Mouse (Mus musculus): Measurements from ENCODE around the gene Klk1b9. TPM values are rescaled to one million over a fixed set of nuclear protein-coding genes. Genes with fewer than 3 reads are reported as not detected.
"Not testable (repeated sequence)": the region's sequence is repeated elsewhere in the genome, so short reads cannot be mapped to it uniquely, and the experiment has no call there.

Klk1b9 gene
- polyA plus RNA-seq (2017; shearing (Covaris generic)): not detected

DNA sequence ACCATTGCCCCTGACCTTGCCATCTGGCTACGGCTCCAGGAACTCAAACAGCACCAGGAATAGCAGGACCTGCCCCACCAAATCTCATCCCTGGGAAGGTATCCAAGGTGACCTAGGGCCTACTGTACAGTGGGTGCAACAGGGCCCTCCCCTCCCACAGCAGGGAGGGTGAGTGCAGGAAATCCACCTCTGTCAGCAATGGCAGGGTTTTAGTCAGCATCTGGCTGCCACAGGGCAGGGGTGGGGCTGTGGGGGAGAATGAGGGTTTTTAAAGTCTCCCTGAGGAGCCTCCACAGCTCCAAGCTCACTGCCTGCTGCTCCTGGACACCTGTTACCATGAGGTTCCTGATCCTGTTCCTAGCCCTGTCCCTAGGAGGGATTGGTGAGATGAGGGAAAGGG lies at the start of gene Klk1b9:
Gene Klk1b9 (plus strand): TSS at position 301 of the 400 bp plus-strand sequence.
- not testable (repeated sequence) for ATAC-seq

DNA sequence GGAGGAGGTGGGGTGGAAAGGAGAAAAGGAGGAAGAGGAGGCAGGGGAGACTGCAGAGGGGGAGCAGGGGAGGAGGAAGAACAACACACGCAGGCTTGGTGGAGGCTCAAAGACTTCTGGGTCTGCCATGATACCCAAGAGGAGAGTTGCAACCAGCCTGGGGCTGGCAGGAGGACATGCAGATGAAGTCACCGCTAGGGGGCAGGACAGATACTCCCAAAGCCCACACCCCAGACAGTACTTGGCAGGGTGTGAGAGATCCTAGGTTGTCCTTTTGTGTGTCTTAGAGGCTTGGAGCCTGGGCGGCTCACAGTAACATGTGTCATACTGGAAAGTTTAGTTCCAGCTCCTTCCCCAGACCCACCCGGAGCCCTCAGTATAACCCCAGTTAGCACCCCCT lies 47.3 kb upstream of the Klk1b9 start:
- ATAC-seq: no peak

DNA sequence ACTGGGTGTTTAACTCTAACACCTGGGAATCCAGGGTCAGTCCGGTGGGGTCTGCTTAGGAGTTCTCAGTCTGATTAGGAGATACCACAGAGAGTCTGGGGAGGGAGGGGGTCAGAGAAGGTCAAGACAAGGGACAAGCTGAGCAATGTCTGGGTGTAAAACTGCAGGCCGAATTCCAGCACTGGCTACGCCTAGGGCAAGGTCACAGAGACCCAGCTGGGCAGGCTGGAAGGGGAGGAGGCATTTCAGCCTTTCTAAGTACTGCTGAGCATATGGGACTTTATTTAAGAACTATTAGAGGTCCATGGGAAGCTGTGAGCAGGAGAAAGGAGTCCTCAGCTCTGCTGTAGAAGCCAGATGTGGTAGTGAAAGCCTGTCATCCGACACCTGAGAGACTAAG lies 43.5 kb upstream of the Klk1b9 start:
- no peak for ATAC-seq

DNA sequence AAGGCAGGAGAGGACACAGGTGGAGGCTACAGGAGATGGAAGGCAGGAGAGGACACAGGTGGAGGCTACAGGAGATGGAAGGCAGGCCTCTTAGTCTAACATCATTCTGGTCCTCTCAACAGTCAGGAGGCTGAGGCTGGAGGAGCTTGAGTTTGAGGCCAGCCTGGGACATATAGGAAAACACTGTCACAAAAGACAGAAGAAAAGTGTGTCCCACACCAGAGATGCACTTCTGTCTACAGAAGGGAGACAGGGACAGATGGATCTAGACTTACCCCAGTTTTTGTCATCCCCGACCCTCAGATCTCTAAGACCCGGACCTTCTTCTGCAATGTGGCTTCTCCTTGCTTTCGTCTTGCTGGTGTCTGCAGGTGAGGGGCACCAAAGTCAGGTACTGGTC lies 42.4 kb upstream of the Klk1b9 start, which contains the start of gene Klk15:
Gene Klk15 (plus strand): TSS at position 301 of the 400 bp plus-strand sequence.
- ATAC-seq: no peak

GRCm38 (mm10) chr7:43934747-43935146 lies 41.1 kb upstream of the Klk1b9 start:
- ATAC-seq: no peak

- no peak for ATAC-seq
These were observed 39.3 kb upstream of the Klk1b9 start for GRCm38 (mm10) chr7:43936551-43936950.

- ATAC-seq: not testable (repeated sequence)
These were observed 33.6 kb upstream of the Klk1b9 start for GRCm38 (mm10) chr7:43942293-43942692.

DNA sequence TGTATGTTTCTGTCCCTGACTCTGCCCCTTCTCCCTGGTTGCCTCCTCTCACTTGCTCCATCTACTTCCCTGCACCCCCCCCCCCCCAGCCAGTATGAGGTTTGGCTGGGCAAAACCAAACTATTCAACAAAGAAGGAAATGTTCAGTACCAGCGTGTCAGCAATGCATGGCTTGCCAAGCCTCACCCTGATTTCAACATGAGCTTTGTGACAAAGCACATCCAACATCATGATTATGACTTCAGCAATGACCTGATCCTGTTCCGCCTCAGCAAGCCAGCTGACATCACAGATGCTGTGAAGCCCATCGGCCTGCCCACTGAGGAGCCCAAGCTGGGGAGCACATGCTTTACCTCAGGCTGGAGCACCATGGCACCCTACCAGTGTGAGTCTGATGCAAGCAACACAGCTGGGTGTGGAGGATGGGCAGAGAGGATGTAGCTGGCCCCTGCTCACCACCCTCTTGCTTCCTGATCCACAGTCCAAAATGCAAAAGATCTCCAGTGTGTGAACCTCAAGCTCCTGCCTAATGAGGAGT lies 31.1 kb upstream of the Klk1b9 start:
- no peak for ATAC-seq

- ATAC-seq: no peak
These were observed 25.5 kb upstream of the Klk1b9 start, which contains the start of gene Klk1b8 for GRCm38 (mm10) chr7:43950364-43950763. TSS of gene Klk1b8 (plus strand) at chr7:43950664.

DNA sequence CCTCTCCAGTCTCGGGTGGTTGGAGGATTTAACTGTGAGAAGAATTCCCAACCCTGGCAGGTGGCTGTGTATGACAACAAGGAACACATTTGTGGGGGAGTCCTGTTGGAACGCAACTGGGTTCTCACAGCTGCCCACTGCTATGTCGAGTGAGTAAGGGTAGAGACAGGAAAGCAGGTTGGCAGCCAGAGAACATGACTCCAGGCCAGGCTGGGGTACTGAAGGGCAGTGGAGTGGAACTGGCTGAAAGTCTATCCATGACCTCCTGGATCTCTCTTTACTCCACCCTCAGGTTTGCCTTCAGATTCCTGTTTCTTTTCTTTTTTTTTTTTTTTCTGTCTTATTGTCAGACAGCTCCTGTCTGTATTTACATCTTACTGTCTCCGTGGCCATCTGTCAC lies 23.2 kb upstream of the Klk1b9 start:
- no peak for ATAC-seq

- no peak for ATAC-seq
These were observed 9.4 kb upstream of the Klk1b9 start, which contains the start of gene Klk1b1 for GRCm38 (mm10) chr7:43966451-43966850. TSS of gene Klk1b1 (plus strand) at chr7:43966751.

- ATAC-seq: no peak
These were observed 8.8 kb upstream of the Klk1b9 start for GRCm38 (mm10) chr7:43967058-43967457.

DNA sequence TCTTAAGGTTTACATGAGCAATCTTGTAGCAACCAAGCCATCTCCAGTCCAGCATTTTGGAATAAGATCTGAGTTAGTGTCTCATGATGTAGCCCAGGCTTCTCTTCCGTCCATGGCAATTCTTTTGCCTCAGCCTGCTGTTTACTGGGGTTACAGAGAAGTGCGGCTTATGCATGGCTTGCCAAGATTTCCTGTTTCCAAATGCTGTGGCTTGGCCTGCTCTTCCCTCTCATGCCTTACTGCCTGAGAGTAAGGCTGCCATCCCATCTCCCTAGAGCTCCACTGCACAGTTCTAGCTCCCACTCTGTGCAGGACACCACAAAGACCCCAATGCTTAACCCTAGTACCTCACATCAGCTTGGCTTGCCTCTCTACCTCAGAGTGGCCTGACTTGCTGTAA lies 8.2 kb upstream of the Klk1b9 start:
- ATAC-seq: no peak

DNA sequence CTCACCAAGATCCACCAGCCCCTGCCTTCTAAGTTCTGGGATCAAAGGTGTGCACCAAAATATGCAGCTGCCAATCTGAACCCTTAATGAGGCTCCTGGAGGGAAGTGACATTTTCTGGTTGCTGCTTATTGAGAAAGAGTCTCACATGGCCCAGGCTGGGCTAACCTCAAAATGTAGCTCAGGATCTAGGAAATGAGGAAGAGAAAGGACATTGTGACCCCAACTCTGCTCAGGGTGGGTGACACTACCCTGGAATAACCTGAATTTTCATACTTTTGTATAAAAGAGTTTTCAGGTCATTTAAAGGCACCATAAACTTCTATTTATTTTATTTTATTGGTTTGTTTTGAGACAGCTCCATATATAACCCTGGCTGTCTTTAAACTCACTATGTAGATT lies 9.8 kb downstream of the Klk1b9 start:
- no peak for ATAC-seq

DNA sequence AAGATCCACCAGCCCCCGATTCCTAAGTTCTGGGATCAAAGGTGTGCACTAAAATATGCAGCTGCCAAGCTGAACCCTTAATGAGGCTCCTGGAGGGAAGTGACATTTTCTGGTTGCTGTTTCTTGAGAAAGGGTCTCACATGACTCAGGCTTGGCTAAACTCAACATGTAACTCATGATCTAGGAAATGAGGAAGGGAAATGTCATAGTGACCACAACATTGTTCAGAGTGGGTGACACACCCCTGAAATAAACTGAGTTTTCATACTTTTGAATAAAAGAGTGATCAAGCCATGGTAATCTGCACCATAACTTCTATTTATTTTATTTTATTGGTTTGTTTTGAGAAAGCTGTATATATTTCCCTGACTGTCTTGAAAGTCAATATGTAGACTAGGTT lies 19.0 kb downstream of the Klk1b9 start:
- not testable (repeated sequence) for ATAC-seq

DNA sequence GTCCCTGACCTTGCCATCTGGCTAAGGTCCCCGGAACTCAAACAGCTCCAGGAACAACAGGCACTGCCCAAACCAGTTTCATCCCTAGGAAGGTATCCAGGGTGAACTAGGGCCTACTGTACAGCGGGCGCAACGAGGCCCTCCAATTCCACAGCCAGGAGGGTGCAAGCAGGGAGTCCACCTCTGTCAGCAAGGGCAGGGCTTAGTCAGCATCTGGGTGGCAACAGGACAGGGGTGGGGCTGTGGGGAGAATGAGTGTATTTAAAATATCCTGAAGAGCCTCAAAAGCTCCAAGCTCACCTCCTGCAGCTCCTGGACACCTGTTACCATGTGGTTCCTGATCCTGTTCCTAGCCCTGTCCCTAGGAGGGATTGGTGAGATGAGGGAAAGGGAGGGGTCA lies 19.7 kb downstream of the Klk1b9 start, which contains the start of gene Klk1b11:
Gene Klk1b11 (plus strand): TSS at position 301 of the 400 bp plus-strand sequence.
- ATAC-seq: not testable (repeated sequence)

- ATAC-seq: no peak
These were observed 29.0 kb downstream of the Klk1b9 start for GRCm38 (mm10) chr7:44004847-44005246.

DNA sequence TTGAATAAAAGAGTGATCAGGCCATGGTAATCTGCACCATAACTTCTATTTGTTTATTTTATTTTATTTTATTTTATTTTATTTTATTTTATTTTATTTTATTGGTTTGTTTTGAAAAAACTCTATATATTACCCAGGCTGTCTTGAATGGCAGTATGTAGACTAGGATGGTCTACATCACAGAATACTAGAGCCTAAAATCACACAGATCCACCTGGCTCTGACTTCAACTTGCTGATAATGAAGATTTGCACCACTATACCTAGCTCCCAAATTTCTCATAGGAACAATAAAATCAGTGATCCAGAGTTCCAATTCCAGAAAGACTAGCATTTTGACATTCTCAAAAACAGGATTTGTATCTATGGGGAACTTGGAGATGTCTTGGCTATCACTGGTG lies 36.0 kb downstream of the Klk1b9 start, which contains the start of gene Klk1b26:
Gene Klk1b26 (plus strand): TSS at position 301 of the 400 bp plus-strand sequence.
- not testable (repeated sequence) for ATAC-seq

GRCm38 (mm10) chr7:44014666-44015065 lies 38.8 kb downstream of the Klk1b9 start:
- ATAC-seq: not testable (repeated sequence)

DNA sequence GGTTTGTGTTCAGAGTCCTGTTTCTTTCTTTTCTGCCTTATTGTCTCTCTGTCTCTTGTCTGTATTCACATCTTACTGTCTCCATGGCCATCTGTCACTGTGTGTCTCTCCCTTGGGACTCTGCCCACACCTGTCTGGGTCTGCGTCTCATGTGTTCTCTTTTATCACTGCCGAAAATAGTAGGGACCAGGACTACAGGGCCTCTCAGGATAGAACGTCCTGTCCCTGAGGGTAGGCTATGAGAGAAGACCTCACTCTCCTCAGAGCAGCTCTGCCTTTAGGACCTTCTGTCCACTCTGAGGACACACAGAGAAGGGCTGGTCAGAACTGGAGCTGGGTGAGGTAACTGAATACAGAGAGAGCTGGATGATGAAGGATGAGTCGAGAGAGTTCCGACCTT lies 39.2 kb downstream of the Klk1b9 start:
- no peak for ATAC-seq

Measured in CD4-positive, CD25-positive, alpha-beta regulatory T cell, adult 4 months (primary cell).